In genomic region chr8:71816272-71817034, GRCm38 (mm10) we compare ENCODE assay signal across 7 mouse cellular contexts.
A peak's percentile ranks its signal among the peaks of the same experiment; 100 is the strongest.
DNase-seq lines count a peak whose midpoint lies in the region; ATAC-seq lines count a peak whose summit lies in the region.
"Not testable (repeated sequence)": the region's sequence is repeated elsewhere in the genome, so short reads cannot be mapped to it uniquely, and the experiment has no call there.

No protein-coding gene starts in this region.

- H3K27me3 ChIP-seq in forebrain, embryonic 11.5 days (ENCODE audit: control insufficient read depth, insufficient read depth, low read length); heart, embryonic 12.5 days (replicated peaks); hindbrain, embryonic 14.5 days (ENCODE audit: control insufficient read depth, insufficient read depth, low read length); limb, embryonic 11.5 days (ENCODE audit: control insufficient read depth, insufficient read depth, low read length); midbrain, embryonic 14.5 days (ENCODE audit: control insufficient read depth, insufficient read depth, low read length): not testable (repeated sequence)

- not testable (repeated sequence) for H3K4me2 ChIP-seq in forebrain, embryonic 11.5 days (ENCODE audit: low read depth, low read length, severe bottlenecking); heart, embryonic 12.5 days; hindbrain, embryonic 14.5 days (replicated peaks); limb, embryonic 11.5 days (ENCODE audit: low read depth, severe bottlenecking); midbrain, embryonic 14.5 days (ENCODE audit: low read length)

- H3K36me3 ChIP-seq in forebrain, embryonic 11.5 days (ENCODE audit: control insufficient read depth, insufficient read depth, low read length); heart, embryonic 12.5 days; hindbrain, embryonic 14.5 days (replicated peaks; ENCODE audit: control insufficient read depth, insufficient read depth); limb, embryonic 11.5 days (ENCODE audit: control insufficient read depth, insufficient read depth, low read length); midbrain, embryonic 14.5 days (ENCODE audit: control insufficient read depth, insufficient read depth, low read length): not testable (repeated sequence)

- peak; percentile 6 for DNase-seq in MN1 (ENCODE audit: low spot score)
- peak; percentile 44 for DNase-seq in forebrain, embryonic 11.5 days (ENCODE audit: low spot score)
- peak; percentile 14 for DNase-seq in hindbrain, embryonic 14.5 days (ENCODE audit: low spot score)
- DNase-seq in limb, embryonic 11.5 days (ENCODE audit: low spot score): peak; percentile 19
- DNase-seq in midbrain, embryonic 14.5 days: peak; percentile 0
- peak; percentile 1 for DNase-seq in thymus, postnatal 0 days (ENCODE audit: low spot score)

- WGBS in forebrain, embryonic 11.5 days: 92% methylated on average over 19 of the region's 20 CpGs
- 84% methylated on average over 20 of the region's 20 CpGs for WGBS in heart, embryonic 12.5 days
- WGBS in hindbrain, embryonic 14.5 days: 92% methylated on average over 19 of the region's 20 CpGs
- WGBS in limb, embryonic 11.5 days: 92% methylated on average over 19 of the region's 20 CpGs
- WGBS in midbrain, embryonic 14.5 days: 93% methylated on average over 19 of the region's 20 CpGs

- not testable (repeated sequence) for H3K27ac ChIP-seq in forebrain, embryonic 11.5 days (ENCODE audit: low read depth, low read length); heart, embryonic 12.5 days (ENCODE audit: poor library complexity, severe bottlenecking); hindbrain, embryonic 14.5 days; limb, embryonic 11.5 days (replicated peaks; ENCODE audit: low read depth, low read length); midbrain, embryonic 14.5 days (replicated peaks; ENCODE audit: low read depth, low read length)

- H3K4me3 ChIP-seq in forebrain, embryonic 11.5 days (ENCODE audit: low read depth, low read length); heart, embryonic 12.5 days; hindbrain, embryonic 14.5 days (replicated peaks; ENCODE audit: low read length); limb, embryonic 11.5 days (ENCODE audit: low read depth, low read length); midbrain, embryonic 14.5 days (replicated peaks; ENCODE audit: low read depth, low read length): not testable (repeated sequence)

- not testable (repeated sequence) for H3K4me1 ChIP-seq in forebrain, embryonic 11.5 days (replicated peaks; ENCODE audit: control insufficient read depth, insufficient read depth, low read length); heart, embryonic 12.5 days (replicated peaks); hindbrain, embryonic 14.5 days (replicated peaks; ENCODE audit: control insufficient read depth, insufficient read depth, low read length); limb, embryonic 11.5 days (ENCODE audit: control insufficient read depth, insufficient read depth, low read length); midbrain, embryonic 14.5 days (ENCODE audit: control insufficient read depth, insufficient read depth, low read length)

- not testable (repeated sequence) for H3K9me3 ChIP-seq in forebrain, embryonic 11.5 days (ENCODE audit: control insufficient read depth, low read length); hindbrain, embryonic 14.5 days (ENCODE audit: control insufficient read depth, low read length); limb, embryonic 11.5 days (ENCODE audit: control insufficient read depth, low read length); midbrain, embryonic 14.5 days (ENCODE audit: control insufficient read depth, low read length)
- peaks cover 20% of the 10 kb centered on the region for H3K9me3 ChIP-seq in heart, embryonic 12.5 days (replicated peaks)

- H3K9ac ChIP-seq in forebrain, embryonic 11.5 days (ENCODE audit: low read length); heart, embryonic 12.5 days; hindbrain, embryonic 14.5 days; limb, embryonic 11.5 days (ENCODE audit: low read length); midbrain, embryonic 14.5 days (replicated peaks; ENCODE audit: low read length): not testable (repeated sequence)

- ATAC-seq in forebrain, embryonic 11.5 days (replicated peaks; ENCODE audit: low FRiP score): 0 out of 2 replicates have a peak, but pooled peaks have one; percentile 7
- 0 out of 2 replicates have a peak, but pooled peaks have one; percentile 22 for ATAC-seq in heart, embryonic 12.5 days (ENCODE audit: insufficient number of reproducible peaks, low FRiP score)
- peak; percentile 46; the same call in 1 of the 2 replicates for ATAC-seq in hindbrain, embryonic 14.5 days (ENCODE audit: low FRiP score)
- 0 out of 2 replicates have a peak, but pooled peaks have one; percentile 47 for ATAC-seq in limb, embryonic 11.5 days (ENCODE audit: insufficient number of reproducible peaks, low FRiP score, low TSS enrichment, low read depth)
- 0 out of 2 replicates have a peak, but pooled peaks have one; percentile 18 for ATAC-seq in midbrain, embryonic 14.5 days (ENCODE audit: low FRiP score, low TSS enrichment)
